Mouse (Mus musculus) NIH3T3 (cell line): Measurements from ENCODE around the gene Adcy9.

Experiments
- DNase-seq: peaks from one replicate; pipeline ENCODE4 v3.0.0-alpha.2; 2012; ENCODE audit warnings: low read depth

Adcy9 gene

GRCm38 (mm10) chr16:4418776-4419545 lies 1.3 kb downstream of the Adcy9 start:
- no peak for DNase-seq

DNA sequence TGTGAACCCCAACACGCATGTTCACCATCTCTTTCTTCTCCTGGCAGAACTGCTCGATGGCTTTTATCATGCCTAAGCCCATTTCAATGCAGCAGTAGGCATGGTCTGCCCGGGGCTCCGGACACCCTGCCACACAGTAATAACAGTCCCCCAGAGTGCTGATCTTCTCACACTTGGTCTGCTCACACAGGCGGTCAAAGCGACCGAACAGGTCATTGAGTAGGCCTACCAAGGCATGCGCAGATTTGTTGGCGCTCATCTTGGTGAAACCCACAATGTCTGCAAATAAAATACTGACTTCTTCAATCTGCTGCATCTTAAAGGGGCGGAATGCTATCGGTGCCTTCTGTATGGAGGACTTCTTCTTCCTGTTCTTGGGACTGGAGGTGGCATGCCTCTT lies 2.2 kb downstream of the Adcy9 start:
- DNase-seq, result no peak

DNA sequence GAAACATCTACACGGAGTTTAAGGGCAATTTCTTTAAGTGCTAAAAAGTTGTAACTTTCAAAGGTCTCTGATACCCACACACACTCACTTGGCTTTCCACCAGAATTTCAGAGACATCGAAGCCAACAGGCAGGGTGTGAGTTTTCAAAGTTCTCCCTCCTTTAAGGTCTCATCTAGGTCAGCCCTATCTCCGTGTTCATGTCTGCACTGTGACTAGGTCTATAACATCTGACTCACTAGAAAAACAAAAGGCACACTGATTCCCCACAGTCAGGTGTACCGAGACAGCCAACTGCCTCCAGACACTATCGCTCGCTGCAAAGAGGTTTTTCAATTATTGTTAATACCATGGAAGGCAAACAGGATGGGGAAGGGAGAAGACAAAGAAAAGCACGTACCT lies 2.8 kb downstream of the Adcy9 start:
- no peak for DNase-seq

DNA sequence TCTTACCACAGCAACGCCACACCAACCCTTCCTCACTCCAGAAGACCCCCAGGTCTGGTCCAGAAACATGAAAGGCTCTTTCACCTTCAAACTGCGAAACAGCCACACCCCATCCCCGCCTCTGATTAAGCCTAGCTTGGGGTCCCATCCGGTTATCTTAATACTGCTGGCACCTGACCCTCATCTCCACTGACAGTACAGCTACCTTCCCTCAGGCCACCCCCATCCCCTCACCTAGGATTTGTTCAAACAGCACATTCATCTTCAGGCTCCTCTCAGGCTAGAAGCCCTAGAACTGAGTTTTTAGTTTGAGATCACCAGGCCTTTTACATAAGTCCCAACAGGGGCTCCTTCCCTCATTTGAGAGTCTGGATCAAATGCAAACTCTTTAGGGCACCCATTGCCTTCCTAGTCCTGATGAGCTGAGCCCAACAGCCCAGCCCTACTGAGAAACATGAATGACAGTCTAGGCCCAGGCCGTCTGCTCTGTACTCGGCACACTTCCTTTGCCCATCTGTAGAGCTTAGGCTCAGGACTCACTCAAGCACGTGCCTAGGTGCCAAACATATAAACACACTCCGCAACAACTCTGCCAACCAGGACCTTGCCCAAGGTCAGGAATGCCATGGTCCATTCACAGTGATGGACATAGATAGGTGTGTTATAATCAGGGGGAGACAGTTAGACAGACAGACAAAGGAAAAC lies 5.3 kb downstream of the Adcy9 start:
- DNase-seq, result no peak

DNA sequence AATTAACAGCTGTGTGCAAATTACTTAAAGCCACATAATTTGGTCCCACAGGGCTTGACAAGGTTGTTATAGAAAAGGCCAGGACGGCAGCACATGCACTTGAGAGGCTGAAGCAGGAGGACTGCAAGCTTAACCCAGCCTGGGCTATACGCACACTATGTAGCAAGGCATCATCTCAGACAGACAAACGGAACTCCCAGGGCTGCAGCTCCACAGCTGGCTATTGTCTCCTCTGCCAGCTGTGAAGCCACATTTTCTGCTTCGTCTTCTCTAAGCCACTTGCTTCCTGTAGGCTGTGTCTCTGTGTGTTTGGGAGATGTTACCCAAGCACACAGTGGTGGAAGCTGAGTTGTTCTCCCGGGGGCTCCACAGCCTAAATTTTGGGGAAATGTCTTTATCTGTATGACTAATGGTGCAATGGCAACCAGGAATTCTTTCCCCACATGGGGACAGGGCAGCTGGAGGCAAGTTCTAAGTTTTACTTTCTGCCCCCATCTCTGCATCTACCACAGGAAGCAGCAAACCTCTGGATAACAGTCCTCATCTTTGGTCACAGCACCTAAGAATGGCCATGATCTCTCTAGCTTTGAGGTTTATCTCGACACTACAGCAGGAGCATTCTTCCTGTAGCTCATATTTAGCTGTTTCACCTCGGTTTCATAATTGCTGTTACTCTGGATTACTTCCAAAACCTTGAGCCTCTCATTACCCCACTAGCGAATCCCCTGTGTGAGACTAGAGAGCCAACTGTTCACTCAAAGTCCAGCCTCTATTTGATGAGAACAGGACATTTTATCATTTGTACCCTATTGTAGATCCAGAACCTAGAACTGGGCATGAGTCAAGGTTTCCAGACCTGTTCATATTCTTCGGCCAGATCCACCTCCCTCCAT lies 6.1 kb downstream of the Adcy9 start:
- no peak for DNase-seq

- DNase-seq, result peak; percentile 26
Measured at GRCm38 (mm10) chr16:4413301-4413700, 7.0 kb downstream of the Adcy9 start.

DNA sequence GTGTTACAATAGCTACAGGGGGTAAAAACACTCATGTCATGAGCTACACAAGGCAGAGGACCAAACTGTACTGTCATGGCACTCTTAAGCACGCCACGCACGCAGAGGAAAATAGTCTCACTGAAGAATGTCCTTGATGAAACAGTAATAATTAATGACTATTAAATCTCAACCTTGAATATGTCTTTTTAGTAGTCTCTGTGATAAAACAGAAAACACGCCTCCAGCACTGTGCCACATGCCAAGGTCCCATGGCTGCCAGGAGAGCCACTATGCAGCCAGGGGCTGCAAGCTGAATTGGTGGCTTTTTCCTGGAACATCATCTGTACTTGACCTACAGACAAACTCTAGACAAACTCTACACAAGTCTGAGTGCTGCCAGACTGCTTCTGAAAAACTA lies 8.0 kb downstream of the Adcy9 start:
- no peak for DNase-seq

GRCm38 (mm10) chr16:4411296-4411695 lies 9.0 kb downstream of the Adcy9 start:
- no peak for DNase-seq

DNA sequence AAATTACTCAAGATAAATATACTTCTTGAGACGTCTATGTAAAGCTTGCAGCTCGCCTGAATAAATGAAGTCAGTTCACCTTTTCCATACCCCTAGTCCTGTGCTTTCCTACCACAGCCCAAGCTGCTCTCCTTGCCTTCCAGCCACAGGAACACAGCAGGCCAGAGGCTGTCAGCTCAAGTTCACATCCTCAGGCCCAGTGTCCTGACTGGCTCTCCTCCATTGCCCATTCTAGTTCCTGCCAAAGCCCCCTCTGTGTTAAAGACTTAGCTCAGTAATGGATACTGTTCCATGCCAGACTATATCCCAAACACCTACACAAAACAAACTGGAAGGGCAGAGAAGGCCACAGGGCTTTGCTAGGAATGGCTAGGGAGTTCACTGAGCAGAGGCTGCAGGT lies 12.8 kb downstream of the Adcy9 start:
- no peak for DNase-seq

- no peak for DNase-seq
Measured at GRCm38 (mm10) chr16:4406706-4407105, 13.6 kb downstream of the Adcy9 start.

DNA sequence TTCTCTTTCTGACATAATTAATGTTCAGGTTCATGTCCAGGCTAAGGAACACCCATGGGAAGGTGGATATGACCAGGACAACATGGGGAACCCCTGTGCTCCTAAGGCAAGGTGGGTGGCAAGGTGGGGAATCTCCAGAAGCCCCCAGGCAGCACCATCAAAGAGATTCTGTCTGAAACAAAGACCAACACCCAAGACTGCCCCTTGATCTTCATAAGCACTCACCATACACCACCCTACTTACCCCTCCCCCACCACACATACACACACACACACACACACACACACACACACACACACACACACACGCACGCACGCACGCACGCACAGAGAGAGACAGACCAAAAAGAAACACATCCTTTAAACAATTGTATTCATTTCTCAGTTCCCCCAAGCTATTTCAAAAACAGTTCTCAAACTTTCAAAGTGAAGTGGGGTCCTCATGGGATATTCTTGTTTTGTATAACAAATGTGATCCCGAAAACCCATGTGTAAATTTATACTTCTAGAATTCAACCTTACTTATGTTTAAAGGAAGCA lies 14.2 kb downstream of the Adcy9 start:
- DNase-seq, result no peak

- DNase-seq, result peak; percentile 61
Measured at GRCm38 (mm10) chr16:4404933-4405761, 15.2 kb downstream of the Adcy9 start.

GRCm38 (mm10) chr16:4401109-4401508 lies 19.2 kb downstream of the Adcy9 start:
- no peak for DNase-seq

- no peak for DNase-seq
Measured at GRCm38 (mm10) chr16:4399471-4400223, 20.7 kb downstream of the Adcy9 start.

GRCm38 (mm10) chr16:4398782-4399181 lies 21.5 kb downstream of the Adcy9 start:
- DNase-seq, result no peak

GRCm38 (mm10) chr16:4397636-4398035 lies 22.7 kb downstream of the Adcy9 start:
- no peak for DNase-seq

DNA sequence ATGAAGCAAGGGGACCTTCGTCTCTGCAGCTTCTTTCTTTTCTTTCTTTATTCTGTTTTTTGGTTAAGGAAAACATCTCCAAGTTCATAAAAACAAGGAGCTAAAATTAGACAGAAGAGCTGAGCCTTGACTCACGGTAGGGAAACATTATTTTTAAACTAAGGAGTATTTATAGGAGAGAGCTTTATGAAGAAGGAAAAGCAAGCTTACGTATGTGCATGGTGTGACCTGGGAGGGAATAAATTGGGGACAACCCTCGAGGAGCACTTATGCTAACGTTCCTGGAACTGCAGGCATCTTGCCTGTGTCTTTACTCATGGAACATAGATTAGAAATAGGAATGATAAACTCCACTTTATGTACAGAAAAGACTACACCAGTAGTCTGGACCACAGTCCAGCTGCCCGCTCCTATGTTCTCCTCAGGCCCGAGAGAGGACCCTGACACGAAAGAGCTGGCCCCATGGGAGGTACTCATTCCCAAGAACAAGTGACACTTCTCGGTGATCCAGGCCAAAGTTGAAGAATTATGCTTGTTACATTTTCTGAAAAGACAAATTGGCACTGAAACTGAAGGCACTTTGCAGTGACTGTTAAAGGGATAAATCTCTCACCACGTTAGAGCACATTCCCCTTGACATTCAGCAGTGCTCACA lies 24.5 kb downstream of the Adcy9 start:
- DNase-seq, result no peak

- no peak for DNase-seq
Measured at GRCm38 (mm10) chr16:4394991-4395590, 25.2 kb downstream of the Adcy9 start.

GRCm38 (mm10) chr16:4383473-4384038 lies 36.7 kb downstream of the Adcy9 start:
- DNase-seq, result no peak
